Mouse (Mus musculus): ENCODE measurements around the gene Prpf38a. TPM values are rescaled to one million over a fixed set of nuclear protein-coding genes. Genes with fewer than 3 reads are reported as not detected.

Gene Prpf38a
- polyA plus RNA-seq, 1 experiment = 17.2 TPM

- Histone ChIP-seq H3K79me2 (ENCODE audit: control insufficient read depth, insufficient read depth) (no peaks in the 10 kb centered on the region), H3K4me3 (no peak overlapping the region), H3K27me3 (ENCODE audit: control insufficient read depth, insufficient read depth, insufficient read length) (no peaks in the 10 kb centered on the region), H3K4me2 (ENCODE audit: low read depth) (no peak overlapping the region), H3K36me3 (ENCODE audit: control insufficient read depth, insufficient read depth) (no peaks in the 10 kb centered on the region), H3ac (ENCODE audit: control insufficient read depth, insufficient read length) (no peak overlapping the region)
- TF ChIP-seq TCF3 (IDR thresholded peaks at IDR 0.05; ENCODE audit: insufficient read length, low read depth) (no peak), REST (IDR thresholded peaks at IDR 0.05; ENCODE audit: insufficient read depth, insufficient read length) (no peak), TCF12 (IDR thresholded peaks at IDR 0.05; ENCODE audit: insufficient read depth, poor library complexity, severe bottlenecking) (no peak), CEBPB (IDR thresholded peaks at IDR 0.05; ENCODE audit: insufficient read depth, poor library complexity, severe bottlenecking) (no peak), MAX (IDR thresholded peaks at IDR 0.05; ENCODE audit: low read depth) (no peak), MYOD1 (IDR thresholded peaks at IDR 0.05; ENCODE audit: control insufficient read depth in 1 of 3, insufficient read length in 2 of 3, low read depth in 2 of 3) (no peak), MYOG (IDR thresholded peaks at IDR 0.05; ENCODE audit: control insufficient read depth in 1 of 3, insufficient read depth in 1 of 3, insufficient read length in 2 of 3, low read depth in 2 of 3) (no peak), E2F4 (IDR thresholded peaks at IDR 0.05; ENCODE audit: insufficient read depth) (no peak), USF1 (IDR thresholded peaks at IDR 0.05; ENCODE audit: low read depth) (no peak), POLR2AphosphoS2 (IDR thresholded peaks at IDR 0.05; ENCODE audit: insufficient read length, low read depth) (no peak), POLR2A (IDR thresholded peaks at IDR 0.05; ENCODE audit: insufficient read length, low read depth) (no peak), SRF (IDR thresholded peaks at IDR 0.05; ENCODE audit: control insufficient read depth, insufficient read length, low read depth) (no peak)
These were observed 29.5 kb upstream of the Prpf38a start for GRCm38 (mm10) chr4:108608651-108609050.

GRCm38 (mm10) chr4:108601870-108602269, 22.7 kb upstream of the Prpf38a start:
- H3K27me3 ChIP-seq (ENCODE audit: control insufficient read depth, insufficient read depth, insufficient read length) = no peaks in the 10 kb centered on the region
- H3K4me3 ChIP-seq = no peak overlapping the region
- H3K4me2 ChIP-seq (ENCODE audit: low read depth) = no peak overlapping the region
- no peaks in the 10 kb centered on the region for H3K79me2 ChIP-seq (ENCODE audit: control insufficient read depth, insufficient read depth)
- TF ChIP-seq CEBPB (IDR thresholded peaks at IDR 0.05; ENCODE audit: insufficient read depth, poor library complexity, severe bottlenecking) (no peak), POLR2AphosphoS2 (IDR thresholded peaks at IDR 0.05; ENCODE audit: insufficient read length, low read depth) (no peak), E2F4 (IDR thresholded peaks at IDR 0.05; ENCODE audit: insufficient read depth) (no peak), MYOD1 (IDR thresholded peaks at IDR 0.05; ENCODE audit: control insufficient read depth in 1 of 3, insufficient read length in 2 of 3, low read depth in 2 of 3) (no peak), MAX (IDR thresholded peaks at IDR 0.05; ENCODE audit: low read depth) (no peak), REST (IDR thresholded peaks at IDR 0.05; ENCODE audit: insufficient read depth, insufficient read length) (no peak), SRF (IDR thresholded peaks at IDR 0.05; ENCODE audit: control insufficient read depth, insufficient read length, low read depth) (no peak), MYOG (IDR thresholded peaks at IDR 0.05; ENCODE audit: control insufficient read depth in 1 of 3, insufficient read depth in 1 of 3, insufficient read length in 2 of 3, low read depth in 2 of 3) (no peak), USF1 (IDR thresholded peaks at IDR 0.05; ENCODE audit: low read depth) (no peak), TCF3 (IDR thresholded peaks at IDR 0.05; ENCODE audit: insufficient read length, low read depth) (no peak), POLR2A (IDR thresholded peaks at IDR 0.05; ENCODE audit: insufficient read length, low read depth) (no peak), TCF12 (IDR thresholded peaks at IDR 0.05; ENCODE audit: insufficient read depth, poor library complexity, severe bottlenecking) (no peak)
- peaks cover 6% of the 10 kb centered on the region for H3K36me3 ChIP-seq (ENCODE audit: control insufficient read depth, insufficient read depth)
- no peak overlapping the region for H3ac ChIP-seq (ENCODE audit: control insufficient read depth, insufficient read length)

- Histone ChIP-seq H3K27me3 (ENCODE audit: control insufficient read depth, insufficient read depth, insufficient read length) (no peaks in the 10 kb centered on the region), H3K4me3 (no peak overlapping the region), H3K4me2 (ENCODE audit: low read depth) (no peak overlapping the region), H3K79me2 (ENCODE audit: control insufficient read depth, insufficient read depth) (no peaks in the 10 kb centered on the region), H3ac (ENCODE audit: control insufficient read depth, insufficient read length) (no peak overlapping the region), H3K36me3 (ENCODE audit: control insufficient read depth, insufficient read depth) (peaks cover 6% of the 10 kb centered on the region)
- TF ChIP-seq SRF (IDR thresholded peaks at IDR 0.05; ENCODE audit: control insufficient read depth, insufficient read length, low read depth) (no peak), TCF3 (IDR thresholded peaks at IDR 0.05; ENCODE audit: insufficient read length, low read depth) (no peak), MYOD1 (IDR thresholded peaks at IDR 0.05; ENCODE audit: control insufficient read depth in 1 of 3, insufficient read length in 2 of 3, low read depth in 2 of 3) (no peak), POLR2AphosphoS2 (IDR thresholded peaks at IDR 0.05; ENCODE audit: insufficient read length, low read depth) (no peak), CEBPB (IDR thresholded peaks at IDR 0.05; ENCODE audit: insufficient read depth, poor library complexity, severe bottlenecking) (no peak), REST (IDR thresholded peaks at IDR 0.05; ENCODE audit: insufficient read depth, insufficient read length) (no peak), USF1 (IDR thresholded peaks at IDR 0.05; ENCODE audit: low read depth) (no peak), TCF12 (IDR thresholded peaks at IDR 0.05; ENCODE audit: insufficient read depth, poor library complexity, severe bottlenecking) (no peak), MYOG (IDR thresholded peaks at IDR 0.05; ENCODE audit: control insufficient read depth in 1 of 3, insufficient read depth in 1 of 3, insufficient read length in 2 of 3, low read depth in 2 of 3) (no peak), POLR2A (IDR thresholded peaks at IDR 0.05; ENCODE audit: insufficient read length, low read depth) (no peak), MAX (IDR thresholded peaks at IDR 0.05; ENCODE audit: low read depth) (no peak), E2F4 (IDR thresholded peaks at IDR 0.05; ENCODE audit: insufficient read depth) (no peak)
These were observed 19.2 kb upstream of the Prpf38a start for GRCm38 (mm10) chr4:108598306-108598705.

GRCm38 (mm10) chr4:108595785-108596184, 16.6 kb upstream of the Prpf38a start:
- no peaks in the 10 kb centered on the region for H3K27me3 ChIP-seq (ENCODE audit: control insufficient read depth, insufficient read depth, insufficient read length)
- H3K4me2 ChIP-seq (ENCODE audit: low read depth) = no peak overlapping the region
- TF ChIP-seq MYOD1 (IDR thresholded peaks at IDR 0.05; ENCODE audit: control insufficient read depth in 1 of 3, insufficient read length in 2 of 3, low read depth in 2 of 3) (no peak), MAX (IDR thresholded peaks at IDR 0.05; ENCODE audit: low read depth) (no peak), MYOG (IDR thresholded peaks at IDR 0.05; ENCODE audit: control insufficient read depth in 1 of 3, insufficient read depth in 1 of 3, insufficient read length in 2 of 3, low read depth in 2 of 3) (no peak), TCF12 (IDR thresholded peaks at IDR 0.05; ENCODE audit: insufficient read depth, poor library complexity, severe bottlenecking) (no peak), CEBPB (IDR thresholded peaks at IDR 0.05; ENCODE audit: insufficient read depth, poor library complexity, severe bottlenecking) (no peak), E2F4 (IDR thresholded peaks at IDR 0.05; ENCODE audit: insufficient read depth) (no peak), TCF3 (IDR thresholded peaks at IDR 0.05; ENCODE audit: insufficient read length, low read depth) (no peak), USF1 (IDR thresholded peaks at IDR 0.05; ENCODE audit: low read depth) (no peak), SRF (IDR thresholded peaks at IDR 0.05; ENCODE audit: control insufficient read depth, insufficient read length, low read depth) (no peak), REST (IDR thresholded peaks at IDR 0.05; ENCODE audit: insufficient read depth, insufficient read length) (no peak), POLR2AphosphoS2 (IDR thresholded peaks at IDR 0.05; ENCODE audit: insufficient read length, low read depth) (no peak), POLR2A (IDR thresholded peaks at IDR 0.05; ENCODE audit: insufficient read length, low read depth) (no peak)
- peaks cover 9% of the 10 kb centered on the region for H3K36me3 ChIP-seq (ENCODE audit: control insufficient read depth, insufficient read depth)
- no peak overlapping the region for H3ac ChIP-seq (ENCODE audit: control insufficient read depth, insufficient read length)
- no peak overlapping the region for H3K4me3 ChIP-seq
- H3K79me2 ChIP-seq (ENCODE audit: control insufficient read depth, insufficient read depth) = no peaks in the 10 kb centered on the region

Measured in myocyte (in vitro differentiated cells).